Comparison of ENCODE assay signal across 1 mouse cellular context in the genomic region with DNA sequence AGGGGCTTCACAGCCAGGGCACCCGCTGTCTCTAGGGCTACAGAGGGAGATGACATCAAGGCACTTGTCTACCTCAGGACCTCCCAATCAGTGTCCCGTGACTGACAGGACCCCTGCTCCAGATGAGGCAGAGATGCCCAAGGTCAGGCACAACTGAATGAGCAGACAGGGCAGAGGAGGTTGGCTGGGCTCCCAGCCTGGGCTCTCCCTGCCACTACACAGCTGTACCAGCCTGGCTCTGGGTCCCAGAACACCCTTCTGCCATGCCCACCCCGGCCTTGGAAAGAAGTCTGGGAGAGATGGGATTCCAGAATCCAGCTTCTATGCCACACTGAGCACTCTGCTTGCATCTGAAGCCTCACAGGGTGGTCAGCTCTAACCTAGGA.
TF ChIP-seq lines count a peak whose summit lies in the region.

No protein-coding gene starts in this region.

TF ChIP-seq in MEL, 35 proteins besides CTCF, POLR2A, EP300 and RAD21:
- TF ChIP-seq MYC (IDR thresholded peaks at IDR 0.05; ENCODE audit: low read depth, low read length) = no peak
- TF ChIP-seq NELFE (IDR thresholded peaks at IDR 0.05; ENCODE audit: low read depth, low read length) = no peak
- TF ChIP-seq ETS1 (IDR thresholded peaks at IDR 0.05; ENCODE audit: low read depth, low read length) = peak; percentile 37; the same call in 1 of the 2 replicates
- no peak for TF ChIP-seq ZMIZ1 (IDR thresholded peaks at IDR 0.05; ENCODE audit: low read depth, low read length)
- TF ChIP-seq USF2 (IDR thresholded peaks at IDR 0.05; ENCODE audit: borderline replicate concordance in 1 of 2, insufficient read depth in 1 of 2, low read depth in 1 of 2, low read length in 2 of 2) = no peak
- no peak for TF ChIP-seq RCOR1 (IDR thresholded peaks at IDR 0.05; ENCODE audit: low read depth, low read length)
- TF ChIP-seq CHD1 (IDR thresholded peaks at IDR 0.05; ENCODE audit: low read depth, low read length) = no peak
